Mouse (Mus musculus) MEL (cell line): Measurements from ENCODE around the gene Acss2.

ENCODE experiments used
- CTCF ChIP-seq, 3 experiments: IDR thresholded peaks in 2 of 3; conservative IDR thresholded peaks in 1 of 3; 2 replicates each; pipeline ENCODE4 v1.5.1; 2011 to 2012; ENCODE audit warnings: low read length in 3 of 3, low read depth in 2 of 3, mild to moderate bottlenecking in 2 of 3, improper control_type of control experiment in 1 of 3, inconsistent platforms in 1 of 3, mixed read lengths in 1 of 3, moderate library complexity in 1 of 3; ENCODE audit not compliant: control insufficient read depth in 1 of 3, insufficient read depth in 1 of 3, poor library complexity in 1 of 3, severe bottlenecking in 1 of 3
- E2F4 ChIP-seq: IDR thresholded peaks from 2 replicates; pipeline ENCODE4 v1.6.1; 2011; ENCODE audit warnings: low read depth, low read length, improper control_type of control experiment, borderline replicate concordance
- JUND ChIP-seq: IDR thresholded peaks from 2 replicates; pipeline ENCODE4 v1.6.1; 2011; ENCODE audit warnings: low read depth, mild to moderate bottlenecking, improper control_type of control experiment, low read length
- MAFK ChIP-seq: IDR thresholded peaks from 2 replicates; pipeline ENCODE4 v1.6.1; 2011; ENCODE audit warnings: low read depth, mild to moderate bottlenecking, low read length, improper control_type of control experiment, borderline replicate concordance
- MEF2A ChIP-seq: IDR thresholded peaks from 2 replicates; pipeline ENCODE4 v1.6.1; 2014; ENCODE audit warnings: low read depth, mild to moderate bottlenecking, inconsistent platforms, low read length, improper control_type of control experiment; ENCODE audit not compliant: poor library complexity, insufficient replicate concordance, severe bottlenecking; ENCODE audit errors: extremely low read depth
- MYB ChIP-seq: IDR thresholded peaks from 2 replicates; pipeline ENCODE4 v1.6.1; 2011; ENCODE audit warnings: mild to moderate bottlenecking, low read depth, low read length, improper control_type of control experiment
- POLR2A ChIP-seq, 2 experiments: IDR thresholded peaks; 2 replicates each; pipeline ENCODE4 v1.6.1; 2011 to 2012; ENCODE audit warnings: low read length in 2 of 2, mild to moderate bottlenecking in 2 of 2, control low read depth in 1 of 2, improper control_type of control experiment in 1 of 2, low read depth in 1 of 2, moderate library complexity in 1 of 2; ENCODE audit not compliant: control insufficient read depth in 1 of 2, insufficient read depth in 1 of 2, poor library complexity in 1 of 2
- USF2 ChIP-seq, 2 experiments: IDR thresholded peaks; 2 replicates each; pipeline ENCODE4 v1.6.1; 2011 to 2012; ENCODE audit warnings: improper control_type of control experiment in 2 of 2, low read length in 2 of 2, borderline replicate concordance in 1 of 2, inconsistent platforms in 1 of 2, low read depth in 1 of 2, mild to moderate bottlenecking in 1 of 2; ENCODE audit not compliant: insufficient read depth in 1 of 2
- ZMIZ1 ChIP-seq: IDR thresholded peaks from 2 replicates; pipeline ENCODE4 v1.6.1; 2012; ENCODE audit warnings: low read depth, mild to moderate bottlenecking, inconsistent platforms, low read length, improper control_type of control experiment, moderate library complexity

- TF ChIP-seq JUND (no peak), CTCF (IDR thresholded peaks at IDR 0.05 in 2 of 3, conservative IDR thresholded peaks at IDR 0.05 in 1 of 3; ENCODE audit: control insufficient read depth in 1 of 3, insufficient read depth in 1 of 3, low read depth in 2 of 3, low read length in 3 of 3, poor library complexity in 1 of 3, severe bottlenecking in 1 of 3) (no peak), POLR2A (IDR thresholded peaks at IDR 0.05; ENCODE audit: control insufficient read depth in 1 of 2, insufficient read depth in 1 of 2, low read depth in 1 of 2, low read length in 2 of 2, poor library complexity in 1 of 2) (no peak), ZMIZ1 (no peak), MAFK (no peak), MYB (no peak), MEF2A (no peak), USF2 (IDR thresholded peaks at IDR 0.05; ENCODE audit: borderline replicate concordance in 1 of 2, insufficient read depth in 1 of 2, low read depth in 1 of 2, low read length in 2 of 2) (no peak), E2F4 (no peak)
Observed at GRCm38 (mm10) chr2:155585082-155585481, 67.3 kb downstream of the Acss2 start.
